Mouse (Mus musculus): ENCODE results near the gene Ugt1a7c. TPM values are rescaled to one million over a fixed set of nuclear protein-coding genes. Genes with fewer than 3 reads are reported as not detected.

Ugt1a7c gene
- polyA plus RNA-seq, 1 experiment from 2014 or later: 1.2 TPM

DNA sequence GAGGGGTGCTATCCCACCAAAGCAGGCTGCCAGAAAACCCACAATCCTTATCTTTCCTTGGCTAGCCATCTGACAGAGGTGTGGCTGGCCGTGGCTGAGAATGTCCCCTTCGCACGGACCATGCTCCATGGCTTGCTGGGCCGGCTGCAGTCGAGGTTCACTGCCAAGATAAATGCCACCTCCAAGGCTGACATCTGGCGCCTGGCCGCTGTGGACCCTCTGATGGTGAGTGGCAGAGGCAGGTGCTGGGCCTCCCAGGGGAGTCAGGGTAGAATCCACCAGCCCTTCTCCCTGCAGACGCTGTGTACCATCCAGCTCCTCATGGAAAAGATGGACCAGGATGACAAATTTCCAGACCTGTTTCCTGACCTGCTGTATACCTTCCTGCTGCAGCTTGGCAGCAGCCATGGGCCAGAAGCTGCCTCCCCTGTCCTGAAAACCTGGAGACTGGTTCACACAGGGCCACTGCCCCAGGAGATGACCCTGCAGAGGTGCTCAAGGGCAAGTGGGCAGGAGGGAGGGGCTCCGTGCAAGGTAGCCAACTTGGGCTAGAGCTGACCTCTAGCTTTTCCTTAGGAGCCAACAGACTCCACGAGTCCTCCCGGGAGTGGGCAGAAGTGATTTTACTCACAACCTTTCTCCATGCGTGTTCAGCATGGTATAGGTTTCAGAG, 160.1 kb downstream of the Ugt1a7c start:
- WGBS (ENCODE audit: insufficient replicate concordance): 67% methylated on average over 12 of the region's 12 CpGs

DNA sequence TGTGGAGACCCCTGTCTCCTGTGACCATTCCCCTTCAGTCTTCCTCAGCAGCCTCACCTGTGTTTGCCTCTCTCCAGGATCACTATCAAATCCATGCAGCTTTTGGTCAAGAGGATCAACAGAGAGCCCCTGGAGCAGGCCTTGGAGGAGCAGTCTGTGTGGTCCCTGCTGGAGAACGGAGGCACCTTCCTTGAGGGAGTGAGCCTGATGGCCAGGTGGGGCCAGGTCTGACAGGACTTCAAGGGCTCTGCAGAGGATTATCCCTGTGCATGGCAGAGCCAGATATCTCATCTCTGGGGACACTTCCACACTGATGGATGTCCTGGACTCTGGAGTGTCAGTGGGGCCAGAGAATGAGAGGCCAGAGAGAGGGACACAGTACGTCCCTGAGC, 160.6 kb downstream of the Ugt1a7c start:
- H3K36me3 ChIP-seq: peaks cover 8% of the 10 kb centered on the region
- H3K9ac ChIP-seq: no peak overlapping the region
- no peak for ATAC-seq
- H3K9me3 ChIP-seq (replicated peaks): peaks cover 45% of the 10 kb centered on the region
- no peak overlapping the region for H3K4me3 ChIP-seq
- 46% methylated on average over 2 of the region's 2 CpGs for WGBS (ENCODE audit: insufficient replicate concordance)
- no peak overlapping the region for H3K27ac ChIP-seq
- peaks cover 15% of the 10 kb centered on the region for H3K4me1 ChIP-seq
- no peak overlapping the region for H3K4me2 ChIP-seq
- H3K27me3 ChIP-seq (replicated peaks): no peaks in the 10 kb centered on the region

More for the DNA sequence above, 160.1 kb downstream of the Ugt1a7c start:
- Histone ChIP-seq H3K9ac (no peak overlapping the region), H3K36me3 (peaks cover 3% of the 10 kb centered on the region), H3K4me2 (no peak overlapping the region), H3K9me3 (replicated peaks) (peaks cover 50% of the 10 kb centered on the region), H3K4me1 (peaks cover 9% of the 10 kb centered on the region), H3K4me3 (no peak overlapping the region), H3K27me3 (replicated peaks) (no peaks in the 10 kb centered on the region), H3K27ac (no peak overlapping the region)
- ATAC-seq: no peak

DNA sequence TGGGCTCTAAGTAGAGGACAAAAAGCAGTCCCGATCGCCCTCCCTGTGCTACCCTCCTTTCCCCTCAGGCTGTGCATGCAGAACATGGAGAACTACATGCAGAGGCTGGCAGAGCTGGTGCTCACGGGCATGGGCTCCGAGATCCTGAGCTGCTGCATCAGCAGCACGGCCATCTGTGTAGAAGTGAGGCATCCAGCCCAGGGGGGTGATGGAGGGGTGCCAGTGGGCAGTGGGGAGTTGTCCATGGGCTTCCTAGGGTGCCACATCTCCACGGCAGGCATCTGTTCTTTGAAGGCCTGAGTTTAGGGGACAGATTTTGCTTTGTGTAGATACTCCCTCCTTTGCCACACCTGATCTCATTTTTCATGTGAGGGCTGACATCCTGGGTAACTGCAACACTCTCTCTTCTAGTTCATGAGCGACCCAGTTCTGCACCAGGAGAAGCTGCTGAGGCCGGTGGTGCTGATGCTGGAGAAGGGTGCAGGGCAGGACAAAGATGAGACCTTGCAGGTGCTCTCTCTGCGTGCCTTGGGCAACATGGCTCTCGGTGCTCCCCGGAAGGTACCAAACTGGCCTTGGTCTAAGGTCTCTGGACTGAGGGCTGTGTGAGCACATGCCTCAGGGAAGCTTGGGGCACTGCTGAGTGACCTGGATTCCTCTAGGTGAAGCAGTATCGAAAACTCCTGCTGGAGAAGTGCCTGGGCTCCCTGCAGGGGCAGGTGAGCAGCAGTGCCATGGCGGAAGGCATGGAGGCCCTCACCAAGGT, 161.3 kb downstream of the Ugt1a7c start:
- H3K4me1 ChIP-seq: peaks cover 22% of the 10 kb centered on the region
- ATAC-seq: no peak
- H3K4me3 ChIP-seq: no peak overlapping the region
- H3K9me3 ChIP-seq (replicated peaks): peaks cover 38% of the 10 kb centered on the region
- WGBS (ENCODE audit: insufficient replicate concordance): 66% methylated on average over 13 of the region's 13 CpGs
- no peak overlapping the region for H3K27ac ChIP-seq
- H3K9ac ChIP-seq: no peak overlapping the region
- no peak overlapping the region for H3K4me2 ChIP-seq
- no peaks in the 10 kb centered on the region for H3K27me3 ChIP-seq (replicated peaks)
- peaks cover 15% of the 10 kb centered on the region for H3K36me3 ChIP-seq

DNA sequence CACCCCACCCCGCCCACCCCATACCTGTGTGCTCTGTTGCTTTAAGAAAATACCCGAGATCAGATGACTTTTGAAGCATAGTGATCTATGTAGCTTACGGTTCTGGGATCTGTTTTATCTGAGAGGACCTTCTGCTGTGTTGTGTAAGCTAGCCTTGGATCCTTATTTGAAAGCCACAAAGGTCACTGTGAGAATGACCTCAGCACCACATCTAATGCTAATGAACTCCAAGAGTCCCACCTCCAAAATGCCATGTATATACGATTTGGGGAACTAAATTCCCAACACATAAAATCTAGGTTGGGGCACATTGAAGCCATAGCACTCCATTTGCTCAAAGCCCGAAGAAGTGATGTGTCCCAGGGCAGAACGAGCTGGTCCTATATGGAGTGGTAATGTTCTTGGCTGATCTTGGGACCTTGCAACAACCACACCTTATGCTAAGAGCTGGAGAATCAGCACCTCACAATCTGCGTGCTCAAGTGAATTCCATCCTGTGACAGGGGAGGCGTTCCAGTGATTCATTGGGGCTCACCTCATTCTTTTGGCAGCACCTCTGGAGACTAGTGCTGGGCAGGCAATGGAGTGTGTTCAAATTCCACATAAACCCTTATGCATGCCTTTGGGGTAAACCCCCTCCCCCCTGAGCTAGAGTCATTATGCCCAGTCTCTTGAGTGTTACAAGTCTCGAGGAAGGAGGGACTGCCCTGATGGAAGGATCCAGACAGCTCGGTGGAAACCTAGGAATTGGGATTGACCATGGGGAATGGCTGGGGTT, 162.2 kb downstream of the Ugt1a7c start:
- ATAC-seq: no peak
- H3K36me3 ChIP-seq: peaks cover 24% of the 10 kb centered on the region
- H3K27me3 ChIP-seq (replicated peaks): no peaks in the 10 kb centered on the region
- H3K4me1 ChIP-seq: peaks cover 30% of the 10 kb centered on the region
- no peak overlapping the region for H3K4me3 ChIP-seq
- no peak overlapping the region for H3K27ac ChIP-seq
- no peak overlapping the region for H3K9ac ChIP-seq
- peaks cover 36% of the 10 kb centered on the region for H3K9me3 ChIP-seq (replicated peaks)
- 63% methylated on average over 10 of the region's 10 CpGs for WGBS (ENCODE audit: insufficient replicate concordance)
- no peak overlapping the region for H3K4me2 ChIP-seq

DNA sequence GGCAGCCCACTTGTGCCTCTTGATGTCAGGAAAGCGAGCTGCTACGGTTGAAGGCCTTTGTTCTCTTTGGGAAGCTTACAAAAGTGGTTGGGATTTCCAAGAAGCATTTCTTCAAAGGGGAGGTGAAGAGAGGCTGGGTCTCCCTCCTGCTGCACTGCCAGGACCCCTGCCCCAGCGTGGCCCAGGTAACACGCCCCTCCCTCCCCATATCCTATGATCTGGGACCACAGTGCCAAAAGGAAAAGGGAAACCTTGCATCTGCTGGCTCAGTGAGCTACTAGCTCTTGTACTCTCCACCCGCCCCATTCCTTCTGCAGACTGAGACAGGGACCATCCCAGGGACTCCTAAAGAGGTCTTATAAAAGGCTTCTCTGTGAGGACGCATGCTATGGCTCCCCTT, 162.8 kb downstream of the Ugt1a7c start:
- no peak overlapping the region for H3K4me3 ChIP-seq
- no peak for ATAC-seq
- H3K27ac ChIP-seq: no peak overlapping the region
- WGBS (ENCODE audit: insufficient replicate concordance): 68% methylated on average over 6 of the region's 6 CpGs
- H3K36me3 ChIP-seq: peaks cover 30% of the 10 kb centered on the region
- H3K9me3 ChIP-seq (replicated peaks): peaks cover 30% of the 10 kb centered on the region
- H3K4me1 ChIP-seq: peaks cover 36% of the 10 kb centered on the region
- H3K27me3 ChIP-seq (replicated peaks): no peaks in the 10 kb centered on the region
- H3K4me2 ChIP-seq: no peak overlapping the region
- no peak overlapping the region for H3K9ac ChIP-seq

DNA sequence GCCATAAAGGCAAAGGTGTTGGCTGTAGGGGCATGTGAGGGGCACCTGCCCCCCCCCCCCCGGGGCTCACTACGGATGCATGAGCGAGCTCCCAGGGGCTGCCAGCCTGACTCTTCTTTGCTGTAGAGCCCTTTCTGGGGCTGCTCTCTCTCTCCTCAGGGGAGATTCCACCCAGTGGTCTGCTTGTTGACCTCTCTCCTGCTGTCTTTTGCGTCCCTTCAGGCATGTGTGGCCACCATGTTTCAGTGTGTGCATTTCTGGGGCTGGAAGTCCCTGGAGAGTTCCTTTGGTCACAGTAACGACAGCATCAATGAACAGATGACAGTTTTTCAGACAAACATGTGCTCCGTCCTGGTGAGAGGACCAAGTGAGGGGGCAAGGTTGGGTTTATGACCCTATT, 163.5 kb downstream of the Ugt1a7c start:
- peaks cover 25% of the 10 kb centered on the region for H3K9me3 ChIP-seq (replicated peaks)
- ATAC-seq: no peak
- H3K9ac ChIP-seq: no peak overlapping the region
- no peaks in the 10 kb centered on the region for H3K27me3 ChIP-seq (replicated peaks)
- no peak overlapping the region for H3K27ac ChIP-seq
- H3K36me3 ChIP-seq: peaks cover 37% of the 10 kb centered on the region
- no peak overlapping the region for H3K4me3 ChIP-seq
- H3K4me2 ChIP-seq: no peak overlapping the region
- H3K4me1 ChIP-seq: peaks cover 39% of the 10 kb centered on the region
- 60% methylated on average over 6 of the region's 6 CpGs for WGBS (ENCODE audit: insufficient replicate concordance)

DNA sequence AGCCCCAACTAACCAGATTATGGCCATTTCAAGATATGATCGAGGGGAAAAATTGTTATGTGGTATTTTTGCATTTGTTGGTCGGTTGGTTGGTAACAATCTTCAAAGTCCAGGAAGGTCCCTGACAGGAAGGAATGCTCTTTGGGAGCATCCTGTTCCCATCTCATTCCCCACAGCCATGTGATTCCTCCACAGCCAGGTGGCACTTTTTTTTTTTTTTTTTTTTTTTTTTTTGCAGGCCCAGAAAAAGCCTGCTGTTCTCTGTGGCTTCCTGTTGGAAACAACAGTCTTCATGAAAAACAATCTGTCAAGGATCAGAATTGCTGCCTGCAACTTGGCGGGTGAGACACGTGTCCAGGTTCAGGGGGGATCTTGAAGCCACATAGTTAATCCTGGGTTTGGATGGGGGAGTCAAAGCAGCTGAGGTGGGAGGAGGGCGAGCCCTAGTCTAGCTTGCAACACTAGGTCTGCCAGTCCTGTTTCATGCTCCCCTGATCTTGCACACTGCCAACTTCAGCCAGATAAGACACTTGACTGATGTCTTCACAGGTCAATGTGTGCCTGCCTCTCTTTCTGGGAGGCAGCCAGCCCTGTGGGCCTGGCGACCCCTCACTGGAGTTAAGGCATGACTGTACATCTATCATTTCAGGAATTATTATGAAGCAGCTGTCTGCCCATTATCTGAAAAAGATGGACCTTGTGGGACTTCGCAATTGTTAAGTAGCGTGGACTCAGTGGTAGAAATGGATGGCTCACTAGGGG, 164.2 kb downstream of the Ugt1a7c start:
- peaks cover 44% of the 10 kb centered on the region for H3K36me3 ChIP-seq
- H3K4me2 ChIP-seq: no peak overlapping the region
- H3K4me3 ChIP-seq: no peak overlapping the region
- no peak overlapping the region for H3K9ac ChIP-seq
- H3K9me3 ChIP-seq (replicated peaks): peaks cover 25% of the 10 kb centered on the region
- H3K27me3 ChIP-seq (replicated peaks): no peaks in the 10 kb centered on the region
- H3K4me1 ChIP-seq: peaks cover 39% of the 10 kb centered on the region
- peak; percentile 5; the same call in 1 of the 2 replicates for ATAC-seq
- 56% methylated on average over 8 of the region's 8 CpGs for whole genome bisulfite sequencing (ENCODE audit: insufficient replicate concordance)
- H3K27ac ChIP-seq: no peak overlapping the region

DNA sequence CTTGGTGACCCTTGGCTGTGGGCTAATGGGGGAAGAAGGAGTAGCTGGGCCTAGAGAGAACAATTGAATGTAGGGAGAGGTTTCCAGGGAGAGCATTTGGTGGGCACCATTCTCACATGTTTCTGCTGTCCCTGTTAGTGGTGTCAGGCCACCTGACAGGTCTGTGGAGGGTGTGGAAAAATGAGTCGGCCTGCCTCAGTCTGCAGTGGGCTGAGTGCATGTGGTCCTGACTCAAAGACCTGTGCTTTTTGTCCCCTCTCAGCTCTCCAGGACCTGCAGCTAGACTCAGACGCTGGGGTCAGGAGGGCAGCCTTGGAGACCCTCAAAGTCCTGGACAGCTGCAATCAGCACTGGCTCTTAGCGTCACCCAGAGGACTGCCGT, 164.8 kb downstream of the Ugt1a7c start:
- ATAC-seq: peak; percentile 5; the same call in 1 of the 2 replicates
- H3K27me3 ChIP-seq (replicated peaks): no peaks in the 10 kb centered on the region
- H3K4me1 ChIP-seq: peaks cover 39% of the 10 kb centered on the region
- H3K4me2 ChIP-seq: no peak overlapping the region
- no peak overlapping the region for H3K4me3 ChIP-seq
- no peak overlapping the region for H3K9ac ChIP-seq
- H3K36me3 ChIP-seq: peaks cover 50% of the 10 kb centered on the region
- WGBS (ENCODE audit: insufficient replicate concordance): 69% methylated on average over 4 of the region's 4 CpGs
- peaks cover 19% of the 10 kb centered on the region for H3K9me3 ChIP-seq (replicated peaks)
- H3K27ac ChIP-seq: 0 out of 2 replicates have a peak overlapping the region, but pooled peaks have one; percentile 0

DNA sequence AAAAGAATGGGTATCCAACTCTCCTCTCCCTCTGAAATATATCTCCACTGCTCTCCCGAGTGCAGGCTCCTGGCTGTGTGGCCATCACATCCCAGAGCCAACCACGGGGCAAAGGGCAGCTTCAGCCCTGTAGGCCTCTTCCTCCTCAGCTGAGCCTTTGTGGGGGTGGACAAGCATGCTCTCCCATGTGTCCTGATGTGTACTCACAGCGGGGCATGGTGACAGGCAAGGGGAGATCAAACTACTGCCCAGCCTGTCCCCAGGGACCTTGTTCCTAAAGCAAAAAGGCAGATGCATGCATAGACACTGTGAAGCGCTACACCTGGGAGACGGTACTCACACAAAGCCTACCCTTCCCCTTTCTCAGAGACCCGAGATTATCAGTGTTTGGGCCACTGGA, 165.3 kb downstream of the Ugt1a7c start:
- no peak overlapping the region for H3K4me3 ChIP-seq
- peaks cover 15% of the 10 kb centered on the region for H3K9me3 ChIP-seq (replicated peaks)
- no peak overlapping the region for H3K27ac ChIP-seq
- no peak overlapping the region for H3K9ac ChIP-seq
- peaks cover 55% of the 10 kb centered on the region for H3K36me3 ChIP-seq
- 65% methylated on average over 6 of the region's 6 CpGs for WGBS (ENCODE audit: insufficient replicate concordance)
- H3K27me3 ChIP-seq (replicated peaks): no peaks in the 10 kb centered on the region
- peaks cover 39% of the 10 kb centered on the region for H3K4me1 ChIP-seq
- H3K4me2 ChIP-seq: no peak overlapping the region
- peak; percentile 46 for ATAC-seq

DNA sequence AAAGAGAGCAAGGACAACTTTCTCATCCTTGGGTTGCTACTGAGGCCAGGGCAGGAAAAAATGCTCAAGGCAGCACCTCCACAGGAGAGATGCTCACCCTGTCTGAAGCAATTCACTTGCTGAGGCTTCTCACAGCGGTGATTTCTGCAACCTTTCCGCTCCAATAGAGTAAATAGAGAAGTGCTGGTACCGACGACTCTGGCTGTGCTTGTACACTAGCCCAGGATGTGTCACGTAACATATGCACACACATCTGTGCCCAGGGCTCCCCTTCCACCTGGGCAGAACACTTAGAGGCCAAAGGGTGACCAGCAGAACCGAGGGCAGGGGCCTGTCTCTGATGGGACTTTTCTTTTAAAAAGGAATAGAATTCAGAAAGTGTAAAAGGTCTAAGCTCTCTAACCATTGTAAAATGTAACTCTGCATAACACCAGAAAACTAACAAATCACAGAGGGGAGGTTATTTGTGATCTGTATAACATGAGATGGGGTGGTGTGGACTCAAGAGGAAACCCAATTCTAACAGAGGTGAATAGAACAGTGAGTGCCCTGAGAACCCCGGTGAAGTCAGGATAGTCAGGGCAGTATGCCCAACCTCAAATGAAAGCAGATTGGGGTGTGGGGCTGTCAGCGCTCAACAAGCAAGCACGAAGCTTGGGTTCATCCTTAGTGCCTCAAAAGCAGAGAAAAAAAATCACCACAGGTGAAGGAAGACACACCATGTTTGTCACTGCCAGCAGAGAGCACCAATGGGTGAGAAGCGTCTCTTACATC, 165.9 kb downstream of the Ugt1a7c start:
- H3K9me3 ChIP-seq (replicated peaks): peaks cover 8% of the 10 kb centered on the region; the same call in 1 of the 2 replicates
- no peak overlapping the region for H3K9ac ChIP-seq
- H3K27me3 ChIP-seq (replicated peaks): no peaks in the 10 kb centered on the region
- H3K4me3 ChIP-seq: no peak overlapping the region
- H3K4me2 ChIP-seq: no peak overlapping the region
- no peak overlapping the region for H3K27ac ChIP-seq
- ATAC-seq: no peak
- WGBS (ENCODE audit: insufficient replicate concordance): 74% methylated on average over 10 of the region's 10 CpGs
- H3K4me1 ChIP-seq: peaks cover 39% of the 10 kb centered on the region
- H3K36me3 ChIP-seq: peaks cover 62% of the 10 kb centered on the region

DNA sequence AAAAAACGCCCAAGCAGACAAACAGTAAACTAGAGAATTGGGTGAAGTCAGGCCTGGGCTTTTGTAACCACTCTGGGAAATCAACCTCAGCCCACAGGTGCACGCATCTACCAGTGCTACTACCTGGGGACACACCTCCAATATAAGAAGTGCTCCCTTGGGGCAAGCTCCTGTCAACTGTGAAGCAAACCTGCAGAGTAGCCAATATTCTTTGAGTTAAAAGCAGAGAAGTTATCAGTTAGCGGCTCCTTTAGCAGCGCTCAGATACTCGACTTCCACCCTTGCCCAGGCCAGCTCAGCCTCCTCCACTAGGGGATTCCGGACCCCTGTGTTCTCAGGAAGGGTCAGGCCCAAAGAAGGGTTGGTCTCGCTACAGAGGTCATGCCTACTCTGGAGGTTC, 166.8 kb downstream of the Ugt1a7c start:
- peak; percentile 1 for ATAC-seq
- H3K27me3 ChIP-seq (replicated peaks): no peaks in the 10 kb centered on the region
- WGBS (ENCODE audit: insufficient replicate concordance): 72% methylated on average over 7 of the region's 7 CpGs
- H3K27ac ChIP-seq: 0 out of 2 replicates have a peak overlapping the region, but pooled peaks have one; percentile 0
- H3K4me1 ChIP-seq: peaks cover 39% of the 10 kb centered on the region
- H3K36me3 ChIP-seq: peaks cover 71% of the 10 kb centered on the region
- no peak overlapping the region for H3K9ac ChIP-seq
- H3K4me2 ChIP-seq: no peak overlapping the region
- H3K4me3 ChIP-seq: no peak overlapping the region
- no peaks in the 10 kb centered on the region; the same call in 1 of the 2 replicates for H3K9me3 ChIP-seq (replicated peaks)

Data from liver, embryonic 12.5 days (tissue).